Mouse (Mus musculus): ENCODE results near the gene Stab2. TPM values are rescaled to one million over a fixed set of nuclear protein-coding genes. Genes with fewer than 3 reads are reported as not detected.

Gene Stab2
- polyA plus RNA-seq, 1 experiment from 2014 or later = 2.6 TPM

- no peak overlapping the region for H3K9ac ChIP-seq
- H3K27ac ChIP-seq = no peak overlapping the region
- no peak overlapping the region for H3K4me2 ChIP-seq
- no peaks in the 10 kb centered on the region for H3K9me3 ChIP-seq (replicated peaks)
- WGBS = 79% methylated on average over 5 of the region's 5 CpGs
- H3K27me3 ChIP-seq = no peaks in the 10 kb centered on the region
- H3K4me1 ChIP-seq = 0 out of 2 replicates have a peak, but pooled peaks cover 5% of the 10 kb centered on the region
- H3K36me3 ChIP-seq = no peaks in the 10 kb centered on the region
- ATAC-seq (replicated peaks; ENCODE audit: low FRiP score) = no peak
- H3K4me3 ChIP-seq (replicated peaks) = no peak overlapping the region
Measured at GRCm38 (mm10) chr10:86973276-86973675, 34.5 kb downstream of the Stab2 start.

GRCm38 (mm10) chr10:86972503-86972826 lies 35.4 kb downstream of the Stab2 start:
- WGBS = 31% methylated on average over 7 of the region's 7 CpGs
- peak; percentile 49; the same call in 1 of the 2 replicates for ATAC-seq (replicated peaks; ENCODE audit: low FRiP score)

GRCm38 (mm10) chr10:86971680-86972502 lies 35.9 kb downstream of the Stab2 start:
- Histone ChIP-seq H3K36me3 (no peaks in the 10 kb centered on the region), H3K27ac (no peak overlapping the region), H3K4me2 (peak overlapping the region; percentile 50), H3K4me3 (replicated peaks) (peak overlapping the region; percentile 15; the same call in 1 of the 2 replicates), H3K27me3 (no peaks in the 10 kb centered on the region), H3K9me3 (replicated peaks) (no peaks in the 10 kb centered on the region), H3K9ac (no peak overlapping the region), H3K4me1 (0 out of 2 replicates have a peak, but pooled peaks cover 5% of the 10 kb centered on the region)
- ATAC-seq (replicated peaks; ENCODE audit: low FRiP score) = peak; percentile 81
- WGBS = 21% methylated on average over 13 of the region's 13 CpGs

More at GRCm38 (mm10) chr10:86972503-86972826, 35.4 kb downstream of the Stab2 start:
- no peak overlapping the region for H3K4me3 ChIP-seq (replicated peaks)
- peak overlapping the region; percentile 50; the same call in 1 of the 2 replicates for H3K4me2 ChIP-seq
- H3K27ac ChIP-seq = no peak overlapping the region
- H3K27me3 ChIP-seq = no peaks in the 10 kb centered on the region
- no peaks in the 10 kb centered on the region for H3K9me3 ChIP-seq (replicated peaks)
- H3K36me3 ChIP-seq = no peaks in the 10 kb centered on the region
- H3K9ac ChIP-seq = no peak overlapping the region
- H3K4me1 ChIP-seq = 0 out of 2 replicates have a peak, but pooled peaks cover 5% of the 10 kb centered on the region

GRCm38 (mm10) chr10:86969346-86969745 lies 38.5 kb downstream of the Stab2 start:
- H3K36me3 ChIP-seq = no peaks in the 10 kb centered on the region
- H3K9ac ChIP-seq = no peak overlapping the region
- WGBS = 83% methylated on average over 6 of the region's 6 CpGs
- no peak overlapping the region for H3K4me2 ChIP-seq
- no peak overlapping the region for H3K4me3 ChIP-seq (replicated peaks)
- 0 out of 2 replicates have a peak, but pooled peaks cover 5% of the 10 kb centered on the region for H3K4me1 ChIP-seq
- H3K9me3 ChIP-seq (replicated peaks) = no peaks in the 10 kb centered on the region
- no peaks in the 10 kb centered on the region for H3K27me3 ChIP-seq
- ATAC-seq (replicated peaks; ENCODE audit: low FRiP score) = no peak
- H3K27ac ChIP-seq = no peak overlapping the region

GRCm38 (mm10) chr10:86961542-86962466 lies 46.0 kb downstream of the Stab2 start:
- Histone ChIP-seq H3K4me1 (no peaks in the 10 kb centered on the region), H3K4me2 (no peak overlapping the region), H3K9ac (no peak overlapping the region), H3K36me3 (no peaks in the 10 kb centered on the region), H3K4me3 (replicated peaks) (no peak overlapping the region), H3K27ac (no peak overlapping the region), H3K9me3 (replicated peaks) (no peaks in the 10 kb centered on the region), H3K27me3 (no peaks in the 10 kb centered on the region)
- WGBS = 64% methylated on average over 11 of the region's 11 CpGs
- ATAC-seq (replicated peaks; ENCODE audit: low FRiP score) = no peak

- Histone ChIP-seq H3K36me3 (no peaks in the 10 kb centered on the region), H3K4me1 (no peaks in the 10 kb centered on the region), H3K27ac (no peak overlapping the region), H3K4me2 (no peak overlapping the region), H3K4me3 (replicated peaks) (no peak overlapping the region), H3K9me3 (replicated peaks) (no peaks in the 10 kb centered on the region), H3K27me3 (no peaks in the 10 kb centered on the region), H3K9ac (no peak overlapping the region)
- no peak for ATAC-seq (replicated peaks; ENCODE audit: low FRiP score)
- 95% methylated on average over 3 of the region's 3 CpGs for WGBS
Measured at GRCm38 (mm10) chr10:86955299-86955698, 52.5 kb downstream of the Stab2 start.

- Histone ChIP-seq H3K9ac (no peak overlapping the region), H3K9me3 (replicated peaks) (no peaks in the 10 kb centered on the region), H3K4me2 (no peak overlapping the region), H3K4me1 (no peaks in the 10 kb centered on the region), H3K27ac (no peak overlapping the region), H3K4me3 (replicated peaks) (no peak overlapping the region), H3K36me3 (no peaks in the 10 kb centered on the region), H3K27me3 (no peaks in the 10 kb centered on the region)
- WGBS = 84% methylated on average over 1 of the region's 1 CpGs
- ATAC-seq (replicated peaks; ENCODE audit: low FRiP score) = no peak
Measured at GRCm38 (mm10) chr10:86952696-86953095, 55.1 kb downstream of the Stab2 start.

- no peak overlapping the region for H3K27ac ChIP-seq
- no peaks in the 10 kb centered on the region for H3K4me1 ChIP-seq
- no peaks in the 10 kb centered on the region for H3K9me3 ChIP-seq (replicated peaks)
- 84% methylated on average over 4 of the region's 4 CpGs for WGBS
- no peaks in the 10 kb centered on the region for H3K27me3 ChIP-seq
- no peak overlapping the region for H3K4me3 ChIP-seq (replicated peaks)
- no peak for ATAC-seq (replicated peaks; ENCODE audit: low FRiP score)
- H3K9ac ChIP-seq = no peak overlapping the region
- no peaks in the 10 kb centered on the region for H3K36me3 ChIP-seq
- H3K4me2 ChIP-seq = no peak overlapping the region
Measured at GRCm38 (mm10) chr10:86950806-86951205, 57.0 kb downstream of the Stab2 start.

- no peak overlapping the region for H3K4me3 ChIP-seq (replicated peaks)
- WGBS = 90% methylated on average over 4 of the region's 4 CpGs
- no peak overlapping the region for H3K4me2 ChIP-seq
- H3K36me3 ChIP-seq = no peaks in the 10 kb centered on the region
- H3K27me3 ChIP-seq = no peaks in the 10 kb centered on the region
- H3K4me1 ChIP-seq = no peaks in the 10 kb centered on the region
- H3K27ac ChIP-seq = no peak overlapping the region
- no peak for ATAC-seq (replicated peaks; ENCODE audit: low FRiP score)
- H3K9ac ChIP-seq = no peak overlapping the region
- H3K9me3 ChIP-seq (replicated peaks) = no peaks in the 10 kb centered on the region
Measured at GRCm38 (mm10) chr10:86949886-86950285, 57.9 kb downstream of the Stab2 start.

- Histone ChIP-seq H3K9ac (no peak overlapping the region), H3K27me3 (no peaks in the 10 kb centered on the region), H3K36me3 (no peaks in the 10 kb centered on the region), H3K9me3 (replicated peaks) (no peaks in the 10 kb centered on the region), H3K4me1 (no peaks in the 10 kb centered on the region), H3K4me3 (replicated peaks) (no peak overlapping the region), H3K4me2 (no peak overlapping the region), H3K27ac (no peak overlapping the region)
- ATAC-seq (replicated peaks; ENCODE audit: low FRiP score) = no peak
- WGBS = 60% methylated on average over 2 of the region's 2 CpGs
Measured at GRCm38 (mm10) chr10:86947541-86947940, 60.3 kb downstream of the Stab2 start.

GRCm38 (mm10) chr10:86940591-86940990 lies 67.2 kb downstream of the Stab2 start:
- Histone ChIP-seq H3K4me3 (replicated peaks) (no peak overlapping the region), H3K27me3 (no peaks in the 10 kb centered on the region), H3K4me2 (no peak overlapping the region), H3K36me3 (no peaks in the 10 kb centered on the region), H3K27ac (no peak overlapping the region), H3K4me1 (no peaks in the 10 kb centered on the region), H3K9me3 (replicated peaks) (no peaks in the 10 kb centered on the region), H3K9ac (no peak overlapping the region)
- no peak for ATAC-seq (replicated peaks; ENCODE audit: low FRiP score)
- WGBS = 83% methylated on average over 4 of the region's 4 CpGs

- Histone ChIP-seq H3K4me3 (replicated peaks) (no peak overlapping the region), H3K4me1 (peaks cover 6% of the 10 kb centered on the region; the same call in 1 of the 2 replicates), H3K27ac (no peak overlapping the region), H3K27me3 (no peaks in the 10 kb centered on the region), H3K9me3 (replicated peaks) (no peaks in the 10 kb centered on the region), H3K36me3 (no peaks in the 10 kb centered on the region), H3K4me2 (no peak overlapping the region), H3K9ac (no peak overlapping the region)
- WGBS = 37% methylated on average over 6 of the region's 6 CpGs
- no peak for ATAC-seq (replicated peaks; ENCODE audit: low FRiP score)
Measured at GRCm38 (mm10) chr10:86934376-86934775, 73.4 kb downstream of the Stab2 start.

Data from kidney, embryonic 15.5 days (tissue).